Mouse (Mus musculus): ENCODE data around the gene Fastkd2. TPM values are rescaled to one million over a fixed set of nuclear protein-coding genes. Genes with fewer than 3 reads are reported as not detected.

Gene Fastkd2
- polyA plus RNA-seq, 1 experiment from 2014 or later, result 75.3 TPM

- H3K36me3 ChIP-seq (ENCODE audit: control insufficient read depth, insufficient read depth, low read length), result no peaks in the 10 kb centered on the region
- no peak overlapping the region for H3K27ac ChIP-seq (replicated peaks; ENCODE audit: low read depth, low read length)
- H3K9ac ChIP-seq (ENCODE audit: low read length), result no peak overlapping the region
- DNase-seq (ENCODE audit: low spot score) (no peak), ATAC-seq (ENCODE audit: insufficient number of reproducible peaks, low FRiP score, low TSS enrichment, low read depth) (no peak)
- H3K9me3 ChIP-seq (ENCODE audit: control insufficient read depth, low read length), result no peaks in the 10 kb centered on the region
- H3K4me1 ChIP-seq (ENCODE audit: control insufficient read depth, insufficient read depth, low read length), result no peaks in the 10 kb centered on the region
- H3K4me3 ChIP-seq (ENCODE audit: low read depth, low read length), result no peak overlapping the region
- no peaks in the 10 kb centered on the region for H3K27me3 ChIP-seq (ENCODE audit: control insufficient read depth, insufficient read depth, low read length)
- no peak overlapping the region for H3K4me2 ChIP-seq (ENCODE audit: low read depth, severe bottlenecking)
These were observed 63.9 kb downstream of the Fastkd2 start for GRCm38 (mm10) chr1:63794326-63794725.

Other genes with a start within 250 kb of the Fastkd2 start
- gene Gm39653, start 114.6 kb upstream of the Fastkd2 start, polyA plus RNA-seq (2014; fragmentation: Nextera tagmentation; extraction: Ambion mirVana), result not detected in 2 replicates
- not detected in 2 replicates for gene Dytn, start 43.7 kb upstream of the Fastkd2 start, polyA plus RNA-seq (2014; fragmentation: Nextera tagmentation; extraction: Ambion mirVana)
- gene Mdh1b, start 296 bp upstream of the Fastkd2 start, polyA plus RNA-seq (2014; fragmentation: Nextera tagmentation; extraction: Ambion mirVana), result 0.16 TPM in 1 of 2 replicates, not detected in the other
- 0.10 and 0.19 TPM in 2 replicates for gene 4933402D24Rik, start 38.7 kb downstream of the Fastkd2 start, polyA plus RNA-seq (2014; fragmentation: Nextera tagmentation; extraction: Ambion mirVana)

All from limb, embryonic 11.5 days (tissue).